Comparison of ENCODE assay signal across 8 mouse cellular contexts in genomic region chr10:40041339-40041738, GRCm38 (mm10). TPM values are rescaled to one million over a fixed set of nuclear protein-coding genes. Genes with fewer than 3 reads are reported as not detected.
A peak's percentile ranks its signal among the peaks of the same experiment; 100 is the strongest.
DNase-seq lines count a peak whose midpoint lies in the region; ATAC-seq lines count a peak whose summit lies in the region.
"Had no signal": no experiment of that assay in that cellular context is flagged by ENCODE, and none has a peak within 500 bp of the region (broad histone marks: within the 10 kb centered on the region; RNA-seq: fewer than 3 reads in every experiment).

No protein-coding gene starts in this region.

- no peak overlapping the region for H3K4me2 ChIP-seq in hindbrain, embryonic 13.5 days

- no peaks in the 10 kb centered on the region for H3K9me3 ChIP-seq in hindbrain, embryonic 10.5 days
- H3K9me3 ChIP-seq in hindbrain, embryonic 13.5 days, result no peaks in the 10 kb centered on the region

- peak; percentile 23 for DNase-seq in hindbrain, embryonic 10.5 days (ENCODE audit: low spot score)
- DNase-seq in A20 (ENCODE audit: low read depth, low spot score), result peak; percentile 15
- DNase-seq in adrenal gland, postnatal 36 days, result peak; percentile 21 to 61
- peak; percentile 82 to 85 for DNase-seq in kidney, postnatal 36 days
- no peak for DNase-seq in spleen, adult 12 weeks (ENCODE audit: low spot score)
- DNase-seq in thymus, postnatal 25 days, result no peak
- DNase-seq: gastrocnemius, postnatal 14 days had no signal

- H3K9ac ChIP-seq in hindbrain, embryonic 13.5 days, result no peak overlapping the region

- H3K36me3 ChIP-seq in hindbrain, embryonic 10.5 days, result no peaks in the 10 kb centered on the region
- H3K36me3 ChIP-seq in hindbrain, embryonic 13.5 days, result no peaks in the 10 kb centered on the region

- no peak overlapping the region for H3K4me3 ChIP-seq in hindbrain, embryonic 10.5 days
- no peak overlapping the region for H3K4me3 ChIP-seq in hindbrain, embryonic 13.5 days

- no peak for ATAC-seq in hindbrain, embryonic 13.5 days (ENCODE audit: low FRiP score)

- no peak overlapping the region for H3K27ac ChIP-seq in hindbrain, embryonic 10.5 days
- no peak overlapping the region for H3K27ac ChIP-seq in hindbrain, embryonic 13.5 days

- H3K27me3 ChIP-seq in hindbrain, embryonic 10.5 days (ENCODE audit: insufficient read depth, poor library complexity, severe bottlenecking), result no peaks in the 10 kb centered on the region
- H3K27me3 ChIP-seq in hindbrain, embryonic 13.5 days, result no peaks in the 10 kb centered on the region

- no peaks in the 10 kb centered on the region for H3K4me1 ChIP-seq in hindbrain, embryonic 10.5 days (replicated peaks)
- 0 out of 2 replicates have a peak, but pooled peaks cover 4% of the 10 kb centered on the region for H3K4me1 ChIP-seq in hindbrain, embryonic 13.5 days (replicated peaks)

- WGBS in hindbrain, embryonic 10.5 days, result 19% methylated on average over 4 of the region's 4 CpGs
- WGBS in hindbrain, embryonic 13.5 days, result 16% methylated on average over 4 of the region's 4 CpGs

RNA-seq across cellular contexts. Expression of gene Mfsd4b1, which starts 16.3 kb away (rescaled TPM):
- polyA plus RNA-seq in hindbrain, embryonic 10.5 days (2016; fragmentation: Nextera tagmentation; extraction: Ambion mirVana), result not detected in 2 replicates
- polyA plus RNA-seq in hindbrain, embryonic 13.5 days (2015; fragmentation: Nextera tagmentation; extraction: Ambion mirVana), result 0.14 TPM in 2 replicates
- total RNA-seq in adrenal gland, postnatal 36 days (2021), result 1 to 10 TPM; 2.7 to 4.4 TPM

RNA-seq across cellular contexts. Expression of gene Mfsd4b5, which starts 54.9 kb away (rescaled TPM):
- not detected in 2 replicates for polyA plus RNA-seq in hindbrain, embryonic 10.5 days (2016; fragmentation: Nextera tagmentation; extraction: Ambion mirVana)
- 0.08 TPM in 1 of 2 replicates, not detected in the other for polyA plus RNA-seq in hindbrain, embryonic 13.5 days (2015; fragmentation: Nextera tagmentation; extraction: Ambion mirVana)
- total RNA-seq in adrenal gland, postnatal 36 days (2021), result under 1 TPM; 0.60 to 0.76 TPM

Comparison
In these comparisons a context has a peak if more than half of its experiments do, and no peak if none do; other contexts are left out.
1. DNase-seq: peak in hindbrain, embryonic 10.5 days (single experiment), A20 (single experiment), adrenal gland, postnatal 36 days (2 of 2) and kidney, postnatal 36 days (2 of 2); none in spleen, adult 12 weeks (single experiment) and thymus, postnatal 25 days (single experiment).